Mouse (Mus musculus): ENCODE data around the gene Abcc3. TPM values are rescaled to one million over a fixed set of nuclear protein-coding genes. Genes with fewer than 3 reads are reported as not detected.

The Abcc3 gene
- polyA plus RNA-seq, 3 experiments from 2014 or later: 0.70 to 4.0 (median 1.9) TPM

DNA sequence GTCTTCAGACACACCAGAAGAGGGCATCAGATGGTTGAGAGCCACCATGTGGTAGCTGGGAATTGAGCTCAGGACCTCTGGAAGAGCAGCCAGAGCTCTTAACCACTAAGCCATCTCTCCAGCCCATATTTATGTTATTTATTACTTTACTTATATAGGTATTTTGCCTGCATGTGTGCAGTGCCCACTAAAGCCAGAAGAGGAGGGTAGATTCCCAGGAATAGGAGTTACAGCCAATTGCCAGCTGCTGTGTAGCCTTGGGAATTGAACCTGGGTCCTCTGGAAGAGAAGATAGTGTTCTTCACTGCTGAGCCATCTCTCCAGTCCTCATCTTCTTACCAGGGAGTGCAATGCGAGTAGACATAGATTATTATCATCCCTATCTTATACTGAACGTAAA lies 43.0 kb downstream of the Abcc3 start:
- no peak for ATAC-seq

DNA sequence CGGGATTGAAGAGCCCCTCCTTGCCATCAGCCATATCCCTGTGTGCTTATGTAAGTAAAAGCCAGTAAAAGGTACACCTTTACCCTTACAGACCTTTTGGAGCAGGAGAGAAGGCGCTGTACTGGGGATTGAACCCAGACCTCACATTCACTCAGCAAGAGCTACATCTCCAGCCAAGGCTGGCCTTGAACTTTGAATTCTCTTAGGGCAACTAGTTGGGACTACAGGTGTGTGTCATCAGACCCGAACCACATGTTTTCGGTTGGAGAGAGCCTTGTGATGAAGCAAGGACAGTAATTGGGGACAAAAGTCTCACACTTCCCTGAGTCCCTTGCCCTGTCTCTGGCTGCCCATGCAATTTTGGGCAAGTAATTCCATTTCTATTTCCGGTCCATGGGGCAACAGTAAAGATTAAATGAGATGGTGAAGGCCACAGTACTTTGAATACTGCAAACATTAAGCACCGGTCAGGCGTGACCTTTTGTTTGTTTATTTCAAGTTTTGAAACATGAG lies 45.7 kb downstream of the Abcc3 start:
- ATAC-seq: no peak

DNA sequence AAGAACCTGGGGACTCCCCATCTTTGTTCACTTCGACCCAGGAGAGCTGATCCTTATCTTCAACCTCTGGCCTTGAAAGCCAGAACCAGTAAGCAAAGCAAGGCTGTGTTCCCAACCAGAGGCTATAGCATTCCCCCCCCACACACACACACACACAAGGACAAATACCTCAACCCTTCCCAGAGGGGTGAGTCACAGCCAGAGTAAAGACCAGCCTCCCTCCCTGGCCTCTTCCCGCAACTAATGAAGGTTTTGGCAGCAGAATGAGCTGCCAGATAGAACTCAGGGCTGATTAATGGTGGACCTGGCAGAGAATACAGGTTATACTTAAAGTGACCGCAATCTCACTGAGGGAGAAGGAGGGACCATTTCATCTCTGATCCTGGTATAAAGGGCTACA lies 46.2 kb downstream of the Abcc3 start:
- no peak for ATAC-seq

DNA sequence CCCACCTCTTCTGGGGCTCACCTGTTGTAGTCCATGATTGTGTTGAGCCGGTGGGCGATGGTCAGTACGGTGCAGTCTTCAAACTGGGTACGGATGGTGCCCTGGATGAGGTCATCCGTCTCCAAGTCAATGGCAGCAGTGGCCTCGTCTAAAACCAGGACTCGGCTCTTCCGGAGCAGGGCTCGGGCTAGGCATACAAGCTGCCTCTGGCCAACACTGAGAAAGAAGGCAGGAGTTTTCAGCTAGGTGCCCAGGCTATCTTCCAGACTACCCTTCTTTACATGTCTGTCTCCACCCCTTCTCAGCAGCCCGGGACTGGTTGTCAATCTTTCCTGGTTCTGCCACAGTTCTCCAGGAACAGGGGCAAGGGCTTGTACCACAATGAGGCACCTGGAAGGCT lies 46.9 kb downstream of the Abcc3 start:
- no peak for ATAC-seq

DNA sequence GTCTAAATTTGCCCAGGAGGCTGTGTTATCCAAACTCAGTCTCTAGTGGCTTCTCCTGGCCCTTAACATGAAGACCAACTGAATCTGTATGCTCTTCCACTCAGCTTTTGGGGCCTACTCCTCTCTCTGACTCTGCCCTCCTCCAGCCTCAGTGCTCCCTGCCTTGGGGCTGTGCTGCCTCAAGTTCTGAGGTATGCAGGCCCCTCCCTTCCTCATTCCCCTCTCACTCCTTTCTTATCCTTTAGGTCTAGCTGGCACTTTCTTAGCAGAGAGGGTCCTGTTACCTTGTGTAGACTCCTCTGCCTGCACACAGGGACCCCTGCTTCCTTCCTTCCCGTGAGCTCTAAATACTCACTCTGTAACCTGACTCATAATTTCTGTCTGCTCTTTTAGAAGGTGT lies 48.3 kb downstream of the Abcc3 start:
- ATAC-seq: no peak

DNA sequence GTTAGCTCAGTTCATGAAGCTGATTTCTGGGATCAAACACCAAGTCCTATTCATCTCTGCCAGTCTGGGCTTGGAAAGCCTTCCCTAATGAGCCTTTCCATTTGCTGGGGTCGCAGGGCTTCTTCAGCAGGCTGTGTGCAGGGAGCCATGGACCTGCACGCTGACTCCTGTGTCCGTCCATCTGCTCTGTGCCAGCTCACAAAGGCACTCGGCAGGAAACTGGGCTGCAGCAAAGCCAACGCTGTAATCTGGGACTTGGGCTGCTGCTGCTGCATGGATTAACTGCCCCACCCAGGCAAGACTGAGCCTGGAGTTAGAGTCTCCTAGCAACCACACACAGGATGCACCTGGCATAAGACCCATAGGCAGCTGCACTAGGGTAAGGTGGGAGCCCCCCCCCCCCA lies 48.8 kb downstream of the Abcc3 start:
- no peak for ATAC-seq

DNA sequence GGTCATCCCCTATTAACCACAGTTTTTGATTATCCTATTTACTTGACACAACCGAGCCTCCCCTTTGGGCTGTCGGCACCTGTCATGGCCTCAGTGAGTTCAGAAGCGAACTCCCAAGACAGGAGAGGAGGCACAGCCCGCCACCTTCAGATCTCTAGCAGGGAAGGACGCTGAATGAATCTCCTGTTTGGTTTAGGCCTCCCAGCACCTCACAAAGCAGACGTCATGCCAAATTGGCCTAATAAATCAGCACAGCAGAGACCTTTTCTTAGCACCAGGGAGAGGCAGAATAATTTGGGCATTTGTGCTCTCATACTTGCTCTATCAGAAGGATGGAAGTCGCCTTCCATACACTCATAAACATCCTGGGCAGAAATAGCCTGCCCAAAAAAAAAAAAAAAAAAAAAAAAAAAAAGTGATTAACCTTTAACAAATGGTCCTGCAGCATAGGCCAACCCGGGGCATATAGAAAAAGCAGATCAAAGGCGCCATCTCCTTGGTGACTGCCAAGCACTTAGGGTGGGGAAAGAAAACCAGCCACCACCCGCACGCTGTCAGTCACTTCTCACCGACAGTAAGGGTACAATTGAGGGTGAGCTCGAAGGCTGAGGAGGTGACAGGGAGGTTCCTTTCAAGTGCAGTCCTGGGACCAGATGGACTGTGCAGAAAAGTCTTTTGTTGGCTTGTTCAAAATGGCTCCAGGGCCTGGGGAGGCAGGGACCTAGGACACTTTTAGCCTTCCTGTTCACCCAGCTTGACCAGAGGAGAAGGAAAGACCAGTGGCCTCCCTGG lies 50.5 kb downstream of the Abcc3 start:
- ATAC-seq: no peak

DNA sequence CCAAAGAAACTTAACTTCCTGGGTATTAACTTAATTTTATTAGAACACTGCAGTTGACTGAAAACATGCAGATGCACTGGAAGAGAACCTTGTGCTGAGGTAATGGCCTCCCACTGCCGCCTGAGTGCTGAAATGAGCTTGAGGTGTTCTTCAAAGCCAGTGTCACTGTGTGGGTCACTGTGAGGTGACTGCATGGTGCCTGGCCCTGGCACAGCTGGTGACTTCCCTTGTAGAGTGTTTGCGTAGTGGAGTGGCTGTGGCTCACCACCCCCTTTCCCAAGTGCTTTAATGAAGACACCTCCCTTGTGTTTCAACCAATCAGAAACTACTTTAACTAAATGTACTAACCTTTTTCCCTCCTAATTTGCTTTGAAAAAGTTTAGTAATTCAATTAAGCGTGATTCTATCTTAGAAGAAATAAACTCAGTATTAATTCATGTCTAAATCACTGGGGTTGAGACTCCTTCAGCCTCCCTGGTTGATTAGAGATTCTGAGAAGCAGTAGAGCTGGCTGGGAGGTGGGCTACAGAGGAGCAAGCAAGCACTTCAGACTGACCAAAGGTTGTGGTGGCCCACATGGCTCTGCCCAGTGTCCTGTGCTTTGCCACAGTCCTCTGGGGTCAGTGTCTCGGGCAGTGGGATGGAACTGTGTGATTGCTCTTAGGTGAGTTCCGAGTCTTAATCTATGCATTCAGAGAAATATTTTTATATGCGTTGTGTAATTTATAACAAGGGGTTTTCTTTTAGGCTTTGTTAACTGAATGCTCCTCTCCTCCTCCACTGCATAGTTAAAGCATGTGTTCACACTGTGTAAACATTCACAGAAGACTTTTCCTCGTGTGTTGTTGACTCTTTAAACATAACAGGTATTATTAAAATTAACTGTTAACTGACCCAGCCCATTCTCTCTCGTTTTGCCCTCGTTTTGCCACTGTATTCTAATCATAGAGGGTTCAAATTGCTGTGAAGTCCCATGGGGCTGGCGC lies 51.6 kb downstream of the Abcc3 start:
- ATAC-seq: no peak

DNA sequence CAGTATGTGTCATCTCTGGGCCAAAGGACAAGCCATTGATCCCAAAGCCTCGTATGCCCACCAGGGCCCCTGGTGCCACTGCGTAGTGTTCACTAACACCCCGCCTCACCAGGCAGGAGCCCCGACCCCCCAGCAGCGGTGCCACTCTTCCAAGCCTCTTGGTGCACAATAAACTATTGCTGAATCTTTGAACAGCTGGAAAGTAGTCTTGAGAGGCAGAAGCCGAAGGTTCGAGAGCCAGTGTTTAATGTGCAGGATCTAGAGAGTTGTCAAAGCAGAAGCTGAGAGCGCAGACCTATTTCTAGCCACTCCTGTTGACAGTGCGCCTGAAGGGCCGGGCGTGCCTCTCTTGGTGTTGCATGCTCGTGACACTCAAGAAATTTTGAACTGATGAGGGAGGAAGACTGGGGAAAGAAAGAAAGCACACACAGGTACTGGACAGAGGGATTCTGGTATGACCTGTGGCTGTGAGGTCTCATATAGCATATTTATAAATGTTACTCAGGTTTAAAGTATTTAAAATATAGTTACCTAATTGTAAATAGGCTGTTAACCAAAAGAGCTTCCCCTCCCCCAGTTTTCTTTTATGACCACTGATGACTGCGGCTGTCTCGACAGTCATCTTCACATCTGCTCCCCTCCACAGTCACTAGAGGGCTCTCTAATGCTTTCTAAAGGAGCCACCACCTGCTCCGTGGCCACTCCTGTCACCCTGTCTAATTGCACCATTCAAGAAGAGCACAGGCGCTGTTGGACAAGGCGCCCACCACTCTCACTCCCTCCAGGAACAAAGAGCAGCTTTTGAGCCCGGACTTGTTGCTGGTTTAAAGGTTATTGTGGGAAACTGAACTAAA lies 52.8 kb downstream of the Abcc3 start:
- ATAC-seq: peak; percentile 78

DNA sequence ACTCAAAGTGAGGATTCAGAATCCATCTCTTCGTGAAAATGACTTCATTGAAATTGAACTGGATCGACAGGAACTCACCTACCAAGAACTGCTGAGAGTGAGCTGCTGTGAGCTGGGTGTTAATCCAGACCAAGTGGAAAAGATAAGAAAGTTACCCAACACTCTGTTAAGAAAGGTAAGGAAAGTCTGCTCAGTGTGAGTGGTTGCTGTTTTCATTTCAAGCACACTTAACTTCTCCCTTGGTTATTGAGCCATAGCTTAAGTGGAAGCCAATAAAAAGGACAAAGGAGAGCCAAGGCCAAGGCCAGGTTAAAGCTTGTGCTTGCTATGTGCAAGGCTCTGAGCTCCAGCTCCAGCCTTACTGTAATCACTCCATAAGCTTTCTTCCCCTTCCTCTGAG lies 54.5 kb downstream of the Abcc3 start:
- ATAC-seq: no peak

DNA sequence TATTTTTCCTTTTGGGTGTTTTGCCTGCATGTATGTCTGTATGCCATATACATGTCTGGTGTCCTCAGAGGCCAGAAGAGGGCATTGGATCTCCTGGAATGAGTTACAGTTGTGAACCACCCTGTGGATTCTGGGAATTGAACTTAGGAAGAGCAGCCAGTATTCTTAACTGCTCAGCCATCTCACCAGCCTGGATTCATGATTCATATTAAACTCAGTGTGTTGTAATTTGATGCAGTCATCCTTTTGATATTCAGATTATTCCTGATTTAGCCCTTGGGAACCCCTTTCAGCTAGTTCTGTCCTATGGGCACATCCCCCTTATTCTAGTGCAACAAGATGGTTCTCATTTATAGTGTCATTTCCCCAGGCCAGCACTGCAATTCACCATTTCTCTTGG lies 56.2 kb downstream of the Abcc3 start:
- ATAC-seq: no peak

DNA sequence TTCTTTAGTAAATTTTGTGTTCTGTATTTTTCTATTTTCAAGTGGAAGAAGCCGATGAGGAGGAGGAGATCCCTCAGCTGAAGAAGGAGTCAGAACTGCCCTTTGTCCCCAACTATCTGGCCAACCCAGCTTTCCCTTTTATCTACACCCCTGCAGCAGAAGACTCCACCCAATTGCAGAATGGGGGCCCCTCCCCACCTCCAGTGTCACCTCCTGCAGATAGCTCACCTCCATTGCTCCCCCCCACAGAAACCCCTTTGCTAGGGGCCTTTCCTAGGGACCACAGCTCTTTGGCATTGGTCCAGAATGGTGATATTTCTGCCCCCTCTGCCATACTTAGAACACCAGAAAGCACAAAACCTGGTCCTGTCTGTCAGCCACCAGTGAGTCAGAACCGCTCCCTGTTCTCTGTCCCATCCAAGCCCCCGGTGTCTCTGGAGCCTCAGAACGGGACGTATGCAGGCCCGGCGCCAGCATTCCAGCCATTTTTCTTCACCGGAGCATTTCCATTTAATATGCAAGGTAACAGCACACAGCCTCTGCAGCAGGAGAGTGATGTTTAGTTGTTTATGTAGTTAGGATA lies 58.3 kb downstream of the Abcc3 start:
- no peak for ATAC-seq

DNA sequence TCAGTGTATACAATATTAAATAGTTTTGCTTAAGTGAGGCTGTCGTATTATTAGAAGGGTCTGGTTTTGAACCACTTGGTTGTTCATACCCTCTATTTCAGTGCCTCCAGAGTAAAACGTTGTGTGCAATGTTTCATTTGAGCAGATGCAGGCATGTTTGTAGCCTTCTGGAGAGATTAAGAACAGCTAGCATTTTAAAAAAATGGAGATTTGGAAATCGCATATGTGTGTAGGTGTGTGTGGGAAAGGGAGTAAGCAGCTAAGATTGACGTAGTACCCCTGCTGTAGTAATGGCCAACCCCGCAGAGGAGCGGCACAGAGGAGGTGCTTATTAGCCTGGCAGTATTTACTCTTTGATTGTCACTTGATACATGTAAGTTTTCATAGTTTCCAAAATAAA lies 60.1 kb downstream of the Abcc3 start:
- no peak for ATAC-seq

DNA sequence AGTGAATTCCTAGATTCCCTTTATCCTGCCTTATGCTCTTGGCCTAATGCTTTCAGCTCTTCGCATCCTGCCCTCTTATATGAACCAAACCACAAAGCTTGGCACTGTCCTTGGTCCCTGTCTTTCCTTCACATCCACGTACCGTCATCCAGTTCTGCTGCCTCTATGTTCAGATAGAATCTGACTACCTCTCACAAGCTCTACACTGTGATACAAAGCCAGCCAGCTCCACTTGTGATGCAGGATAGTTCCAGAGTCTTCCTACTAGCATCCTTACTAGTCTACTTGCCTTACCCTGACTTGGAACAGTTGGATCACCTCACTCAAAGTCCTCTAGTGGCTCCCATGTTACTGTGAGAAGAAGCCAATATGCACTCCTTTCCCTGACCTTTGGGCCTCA lies 62.6 kb downstream of the Abcc3 start:
- no peak for ATAC-seq

DNA sequence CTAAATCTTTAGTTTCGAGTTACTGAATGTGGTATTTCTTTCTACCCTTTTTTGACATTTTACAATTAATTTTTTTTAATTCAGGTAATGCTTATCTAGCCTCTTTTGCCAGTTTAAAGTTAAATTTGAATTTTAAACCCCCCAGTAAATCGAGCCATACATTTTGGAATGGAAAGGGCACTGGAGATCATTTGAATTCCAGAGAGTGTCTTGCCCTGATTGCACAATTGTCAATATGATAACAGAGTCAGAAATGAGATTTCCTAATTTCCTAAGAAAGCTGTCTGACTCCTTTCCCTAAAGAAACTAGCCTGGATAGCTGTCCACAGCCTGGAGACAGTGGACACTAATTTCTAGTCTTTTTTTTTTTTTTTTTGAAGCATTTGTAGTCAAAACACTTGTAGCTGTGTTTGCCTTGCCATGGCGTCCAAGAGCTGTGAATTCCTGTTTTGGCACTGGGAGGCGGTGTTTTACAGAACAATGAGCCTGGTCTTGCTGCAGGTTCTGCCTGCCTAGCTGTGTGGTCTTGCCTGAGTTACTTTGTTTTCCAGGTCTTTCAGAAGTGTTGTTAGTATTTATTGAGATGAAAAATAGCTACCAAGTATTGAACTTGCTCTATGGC lies 63.4 kb downstream of the Abcc3 start:
- ATAC-seq: no peak

DNA sequence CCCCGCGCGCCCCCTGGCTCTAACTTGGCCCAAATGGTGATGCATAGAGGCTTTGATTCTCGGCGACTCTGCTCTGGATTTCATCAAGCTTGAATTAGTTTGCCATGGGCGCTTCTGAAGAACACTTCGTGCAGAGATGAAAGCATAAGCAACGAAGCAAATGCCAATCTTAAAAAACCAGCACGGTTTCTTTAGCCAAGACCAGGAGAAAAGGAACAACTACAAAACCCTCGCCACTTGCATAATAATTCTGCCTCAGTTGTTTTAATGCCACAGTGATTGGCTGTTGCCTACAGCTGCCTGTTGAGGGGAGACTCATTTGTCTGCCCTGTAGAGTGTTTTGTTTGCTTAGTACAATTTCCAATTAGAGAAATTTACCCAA lies 64.2 kb downstream of the Abcc3 start:
- no peak for ATAC-seq

DNA sequence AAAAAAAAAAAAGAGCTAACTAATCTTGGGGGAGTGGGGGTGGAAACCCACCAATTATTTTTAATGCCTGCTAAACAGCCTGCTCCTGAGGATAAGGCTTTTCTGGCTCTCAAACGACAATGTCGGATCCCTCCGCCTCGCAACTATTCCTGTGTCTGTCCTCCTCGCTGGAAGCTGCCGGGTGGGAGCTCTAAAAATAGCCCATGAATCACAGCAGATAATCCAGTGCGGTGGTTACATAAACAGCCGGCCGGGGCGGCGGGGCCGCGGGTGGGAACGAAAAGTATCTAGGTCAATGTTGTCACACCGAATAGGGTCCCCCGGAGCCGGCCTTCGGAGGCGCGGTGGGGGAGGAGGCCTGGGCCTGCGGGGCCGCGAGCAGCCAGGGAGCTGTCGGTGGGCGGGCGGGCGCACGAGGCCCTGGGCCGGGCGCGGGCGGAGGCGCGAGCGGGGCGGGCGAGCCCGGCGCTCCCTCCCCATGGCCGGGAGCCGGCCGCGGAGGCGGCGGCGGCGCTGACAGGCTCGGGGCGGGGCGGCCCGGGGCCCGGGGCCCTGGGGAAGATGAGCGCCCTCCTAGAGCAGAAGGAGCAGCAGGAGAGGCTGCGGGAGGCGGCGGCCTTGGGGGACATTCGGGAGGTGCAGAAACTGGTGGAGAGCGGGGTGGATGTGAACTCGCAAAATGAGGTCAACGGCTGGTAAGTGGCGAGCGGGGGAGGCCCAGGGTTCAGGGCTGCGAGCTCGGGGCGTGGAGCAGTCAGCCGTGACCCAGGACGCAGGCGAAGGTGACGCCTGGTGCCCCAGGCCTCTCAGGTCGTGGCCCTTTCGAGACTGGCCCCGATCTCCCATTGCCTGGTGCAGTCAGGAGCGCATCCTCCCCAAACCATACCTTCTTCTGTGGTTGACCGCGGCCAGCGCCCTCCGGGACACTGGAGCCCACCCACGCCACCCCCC lies 64.8 kb downstream of the Abcc3 start, which contains the start of gene Ankrd40:
Ankrd40 (plus strand) TSS at position 309 of the 951 bp plus-strand sequence.
- ATAC-seq: peak; percentile 57

DNA sequence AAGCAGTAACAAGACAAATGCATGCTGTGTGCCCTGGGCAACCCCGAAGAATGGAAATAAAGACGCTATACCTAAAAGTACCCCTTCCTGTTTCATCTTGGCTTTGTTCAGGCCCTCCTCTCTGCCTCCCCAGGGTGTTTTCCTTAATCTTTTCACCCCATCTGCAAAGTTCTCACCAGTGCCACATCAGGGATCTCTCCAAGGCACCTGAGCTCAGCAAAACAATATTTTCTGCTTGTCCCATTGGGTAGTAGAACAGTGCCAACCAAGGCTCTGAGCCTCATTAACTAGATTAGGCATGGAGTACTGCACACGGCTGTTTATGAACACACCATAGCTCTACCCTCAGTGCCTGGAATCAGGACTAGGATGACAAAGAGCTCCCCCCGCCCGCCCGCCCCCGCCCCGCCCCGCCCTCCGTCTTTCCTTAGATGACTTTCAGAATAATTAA lies 65.8 kb downstream of the Abcc3 start:
- no peak for ATAC-seq

DNA sequence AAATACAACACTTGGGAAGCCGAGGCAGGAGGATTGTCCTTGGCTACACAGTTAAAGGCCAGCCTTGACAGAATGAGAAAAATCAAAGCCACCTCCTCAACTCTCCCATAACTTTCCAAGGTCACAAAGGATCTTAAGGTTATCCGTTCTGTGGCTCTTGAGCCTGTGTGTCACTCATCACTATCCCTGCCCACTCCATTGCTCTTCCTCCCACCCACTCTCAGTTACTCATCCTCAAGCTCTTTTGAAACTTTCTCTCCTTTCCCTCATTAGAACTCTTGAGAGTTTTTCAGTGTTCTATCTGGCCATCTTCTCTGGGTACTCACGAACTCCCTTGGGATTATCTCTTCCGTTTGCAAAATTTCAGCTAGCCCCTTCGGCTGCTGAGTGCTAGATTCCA lies 68.2 kb downstream of the Abcc3 start:
- no peak for ATAC-seq

DNA sequence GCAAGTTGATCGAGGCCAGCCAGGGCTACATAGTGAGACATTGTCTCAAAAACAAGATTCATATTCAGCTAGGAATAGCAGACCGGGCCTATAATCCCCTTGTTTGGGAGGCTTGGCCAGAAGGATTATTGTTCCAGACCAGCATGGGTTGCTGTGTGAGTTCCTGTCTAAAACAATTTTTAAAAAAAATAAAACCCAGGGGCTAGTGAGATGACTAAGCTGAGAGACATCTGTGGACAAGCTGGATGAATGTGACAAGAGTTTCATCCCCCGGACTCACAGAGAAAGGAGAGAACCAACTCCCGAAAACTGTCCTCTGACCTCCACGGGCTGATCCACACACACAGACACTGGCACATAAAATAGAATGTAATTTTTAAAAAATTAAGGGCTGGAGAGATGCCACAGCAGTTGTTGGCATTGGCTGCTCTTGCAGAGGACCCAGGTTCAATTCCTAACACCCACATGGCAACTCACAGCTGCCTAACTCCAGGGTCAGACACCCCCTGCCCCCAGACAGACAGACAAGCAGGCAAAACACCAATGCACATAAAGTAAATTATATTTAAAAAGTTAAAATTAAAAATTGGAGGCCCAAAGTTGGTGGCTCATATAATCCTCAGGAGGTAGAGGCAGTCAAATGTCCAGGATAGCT lies 69.4 kb downstream of the Abcc3 start:
- no peak for ATAC-seq
